Mouse (Mus musculus) myocyte (in vitro differentiated cells): Measurements from ENCODE around the gene Timm13. TPM values are rescaled to one million over a fixed set of nuclear protein-coding genes. Genes with fewer than 3 reads are reported as not detected.

Experiments
- H3K27me3 ChIP-seq: one replicate; pipeline ENCODE4 v1.6.1; 2011; ENCODE audit not compliant: control insufficient read depth, insufficient read depth, insufficient read length
- H3K36me3 ChIP-seq: one replicate; pipeline ENCODE4 v1.6.1; 2011; ENCODE audit not compliant: control insufficient read depth, insufficient read depth
- H3K4me2 ChIP-seq: one replicate; pipeline ENCODE4 v1.6.1; 2011; ENCODE audit warnings: low read depth, control low read depth
- H3K4me3 ChIP-seq: one replicate; pipeline ENCODE4 v1.5.1; 2011; ENCODE audit warnings: mild to moderate bottlenecking, control low read depth, moderate library complexity
- H3K79me2 ChIP-seq: one replicate; pipeline ENCODE4 v1.6.1; 2011; ENCODE audit not compliant: control insufficient read depth, insufficient read depth
- H3ac ChIP-seq: one replicate; pipeline ENCODE4 v1.6.1; 2011; ENCODE audit not compliant: control insufficient read depth, insufficient read length
- CEBPB ChIP-seq: IDR thresholded peaks from 2 replicates; pipeline ENCODE4 v1.6.1; 2011; ENCODE audit warnings: mild to moderate bottlenecking, moderate library complexity; ENCODE audit not compliant: poor library complexity, insufficient read depth, severe bottlenecking
- E2F4 ChIP-seq: IDR thresholded peaks from one replicate; pipeline ENCODE4 v1.6.1; 2011; ENCODE audit warnings: mild to moderate bottlenecking, control low read depth, moderate library complexity; ENCODE audit not compliant: insufficient read depth
- MAX ChIP-seq: IDR thresholded peaks from one replicate; pipeline ENCODE4 v1.6.1; 2011; ENCODE audit warnings: low read depth, mild to moderate bottlenecking, control low read depth
- MYOD1 ChIP-seq, 3 experiments: IDR thresholded peaks; one replicate each; pipeline ENCODE4 v1.6.1; 2011; ENCODE audit warnings: control low read depth in 2 of 3, low read depth in 2 of 3, mild to moderate bottlenecking in 2 of 3, moderate library complexity in 1 of 3; ENCODE audit not compliant: insufficient read length in 2 of 3, control insufficient read depth in 1 of 3
- MYOG ChIP-seq, 3 experiments: IDR thresholded peaks; one replicate each; pipeline ENCODE4 v1.6.1; 2011; ENCODE audit warnings: control low read depth in 2 of 3, low read depth in 2 of 3, mild to moderate bottlenecking in 2 of 3; ENCODE audit not compliant: insufficient read length in 2 of 3, control insufficient read depth in 1 of 3, insufficient read depth in 1 of 3
- POLR2A ChIP-seq: IDR thresholded peaks from one replicate; pipeline ENCODE4 v1.6.1; 2011; ENCODE audit warnings: low read depth, mild to moderate bottlenecking, control low read depth, moderate library complexity; ENCODE audit not compliant: insufficient read length
- POLR2AphosphoS2 ChIP-seq: IDR thresholded peaks from one replicate; pipeline ENCODE4 v1.6.1; 2011; ENCODE audit warnings: low read depth, control low read depth; ENCODE audit not compliant: insufficient read length
- REST ChIP-seq: IDR thresholded peaks from one replicate; pipeline ENCODE4 v1.6.1; 2011; ENCODE audit warnings: mild to moderate bottlenecking, control low read depth, moderate library complexity; ENCODE audit not compliant: insufficient read depth, insufficient read length
- SRF ChIP-seq: IDR thresholded peaks from one replicate; pipeline ENCODE4 v1.6.1; 2011; ENCODE audit warnings: low read depth; ENCODE audit not compliant: control insufficient read depth, insufficient read length
- TCF12 ChIP-seq: IDR thresholded peaks from one replicate; pipeline ENCODE4 v1.6.1; 2011; ENCODE audit warnings: mild to moderate bottlenecking, control low read depth; ENCODE audit not compliant: poor library complexity, insufficient read depth, severe bottlenecking
- TCF3 ChIP-seq: IDR thresholded peaks from one replicate; pipeline ENCODE4 v1.6.1; 2011; ENCODE audit warnings: low read depth, control low read depth; ENCODE audit not compliant: insufficient read length
- USF1 ChIP-seq: IDR thresholded peaks from one replicate; pipeline ENCODE4 v1.6.1; 2011; ENCODE audit warnings: low read depth, mild to moderate bottlenecking, control low read depth, moderate library complexity
- polyA plus RNA-seq: library from polyadenylated mRNA; unstranded; fragments of >200 nt; fragmentation: generic; extraction: Trizol; gene quantifications from one replicate; pipeline ENCODE4 v1.2.1, GENCODE M21; 2012; ENCODE audit warnings: missing spikeins

The Timm13 gene
- polyA plus RNA-seq, 1 experiment = 225 TPM

DNA sequence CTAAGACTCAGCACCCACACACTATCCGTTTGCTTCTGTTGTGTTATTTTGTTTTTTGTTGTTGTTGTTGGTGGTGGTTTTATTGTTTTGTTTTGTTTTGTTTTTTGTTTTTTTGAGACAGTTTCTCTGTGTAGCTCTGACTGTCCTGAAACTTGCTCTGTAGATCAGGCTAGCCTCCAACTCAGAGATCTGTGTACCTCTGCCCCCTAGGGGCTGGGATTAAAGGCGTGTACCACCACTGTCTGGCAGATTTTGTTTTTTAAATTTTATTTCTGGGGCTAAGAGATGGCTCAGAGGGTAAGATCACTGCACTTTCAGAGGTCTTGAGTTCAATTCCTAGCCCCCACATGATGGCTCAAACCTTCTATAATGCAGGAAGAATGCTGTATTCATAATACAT lies 19.9 kb downstream of the Timm13 start:
- Histone ChIP-seq H3K4me2 (no peak overlapping the region), H3K36me3 (no peaks in the 10 kb centered on the region), H3K27me3 (no peaks in the 10 kb centered on the region), H3K4me3 (no peak overlapping the region), H3K79me2 (no peaks in the 10 kb centered on the region), H3ac (no peak overlapping the region)
- TF ChIP-seq E2F4 (no peak), POLR2AphosphoS2 (no peak), USF1 (no peak), TCF3 (no peak), MAX (no peak), TCF12 (no peak), POLR2A (no peak), CEBPB (no peak), MYOG (IDR thresholded peaks at IDR 0.05; ENCODE audit: control insufficient read depth in 1 of 3, insufficient read depth in 1 of 3, insufficient read length in 2 of 3, low read depth in 2 of 3) (no peak), REST (no peak), MYOD1 (IDR thresholded peaks at IDR 0.05; ENCODE audit: control insufficient read depth in 1 of 3, insufficient read length in 2 of 3, low read depth in 2 of 3) (no peak), SRF (no peak)

DNA sequence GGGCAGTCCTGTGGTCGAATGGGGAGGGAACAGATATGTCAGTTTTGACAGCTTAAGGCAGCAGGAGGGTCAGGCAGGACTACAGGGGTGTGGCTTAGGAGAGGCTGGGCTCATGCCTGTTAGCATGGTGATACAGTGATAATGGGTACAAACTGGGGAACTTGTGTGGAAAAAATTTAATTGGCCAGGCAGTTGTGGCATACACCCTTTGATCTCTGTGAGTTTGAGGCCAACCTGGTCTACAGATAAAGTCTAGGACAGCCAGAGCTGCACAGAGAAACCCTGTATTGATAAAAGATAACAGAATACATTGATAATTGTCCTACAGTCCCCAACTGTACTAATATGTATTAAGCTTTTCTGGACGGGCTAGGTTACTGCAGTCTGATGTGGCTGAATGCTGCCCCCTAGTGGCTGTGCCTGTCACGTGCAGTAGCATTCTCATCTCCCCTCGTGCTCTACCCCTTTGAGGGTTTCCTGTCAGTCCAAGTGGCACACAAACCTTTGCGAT lies 20.6 kb downstream of the Timm13 start:
- H3ac ChIP-seq = no peak overlapping the region
- H3K36me3 ChIP-seq = no peaks in the 10 kb centered on the region
- no peak overlapping the region for H3K4me3 ChIP-seq
- H3K79me2 ChIP-seq = no peaks in the 10 kb centered on the region
- TF ChIP-seq TCF12 = no peak
- TF ChIP-seq TCF3 = no peak
- no peak for TF ChIP-seq POLR2AphosphoS2
- no peak for TF ChIP-seq POLR2A
- peak; percentile 35 for TF ChIP-seq MAX
- no peak for TF ChIP-seq E2F4
- TF ChIP-seq MYOD1 (IDR thresholded peaks at IDR 0.05; ENCODE audit: control insufficient read depth in 1 of 3, insufficient read length in 2 of 3, low read depth in 2 of 3) = peak in 1 of 3 experiments; percentile 7
- TF ChIP-seq SRF = no peak
- TF ChIP-seq REST = no peak
- no peak for TF ChIP-seq MYOG (IDR thresholded peaks at IDR 0.05; ENCODE audit: control insufficient read depth in 1 of 3, insufficient read depth in 1 of 3, insufficient read length in 2 of 3, low read depth in 2 of 3)
- TF ChIP-seq USF1 = peak; percentile 70
- no peak for TF ChIP-seq CEBPB
- no peak overlapping the region for H3K4me2 ChIP-seq
- H3K27me3 ChIP-seq = no peaks in the 10 kb centered on the region

DNA sequence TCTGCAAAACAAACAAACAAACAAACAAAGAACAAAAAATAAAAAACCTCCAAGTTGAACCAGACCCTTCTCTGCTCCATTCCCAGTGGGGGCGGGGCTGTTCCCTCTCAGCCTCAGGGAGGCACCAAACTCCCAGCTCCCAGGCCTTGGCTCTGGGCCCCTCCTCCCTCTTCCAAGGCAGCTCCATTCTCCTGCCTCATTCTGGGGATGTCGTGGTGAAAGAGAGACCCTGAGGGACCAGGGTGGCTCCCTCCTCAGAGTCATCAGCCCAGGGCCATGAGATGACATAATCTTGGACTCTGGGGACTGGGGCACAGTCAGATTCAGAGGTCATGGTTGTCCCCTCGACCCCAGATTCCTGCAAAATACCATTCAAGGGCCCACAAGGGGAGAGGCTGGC lies 24.2 kb downstream of the Timm13 start:
- TF ChIP-seq MYOG (IDR thresholded peaks at IDR 0.05; ENCODE audit: control insufficient read depth in 1 of 3, insufficient read depth in 1 of 3, insufficient read length in 2 of 3, low read depth in 2 of 3) = no peak
- TF ChIP-seq POLR2A = no peak
- no peak for TF ChIP-seq MAX
- no peak for TF ChIP-seq POLR2AphosphoS2
- no peak for TF ChIP-seq E2F4
- TF ChIP-seq REST = no peak
- peaks cover 10% of the 10 kb centered on the region for H3K27me3 ChIP-seq
- H3K36me3 ChIP-seq = no peaks in the 10 kb centered on the region
- no peaks in the 10 kb centered on the region for H3K79me2 ChIP-seq
- H3ac ChIP-seq = no peak overlapping the region
- no peak overlapping the region for H3K4me3 ChIP-seq
- H3K4me2 ChIP-seq = no peak overlapping the region

DNA sequence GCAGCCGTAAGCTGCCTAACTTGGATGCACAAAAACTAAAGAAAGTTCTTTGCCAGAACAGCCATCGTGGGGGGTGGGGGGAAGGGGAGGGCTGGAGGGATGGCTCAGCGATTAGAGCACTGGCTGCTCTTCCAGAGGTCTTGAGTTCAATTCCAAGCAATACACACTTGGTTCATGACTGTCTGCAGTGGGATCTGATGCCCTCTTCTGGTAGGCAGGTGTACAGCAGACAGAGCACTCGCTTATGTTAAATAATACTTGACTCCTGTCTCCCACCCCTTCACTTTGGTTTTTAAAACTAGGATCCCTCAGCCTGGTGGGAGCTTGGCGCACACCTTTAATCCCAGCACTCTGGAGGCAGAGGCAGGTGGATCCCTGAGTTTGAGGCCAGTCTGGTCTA lies 24.7 kb downstream of the Timm13 start:
- TF ChIP-seq POLR2AphosphoS2 (no peak), TCF3 (no peak), POLR2A (no peak), REST (no peak), SRF (no peak), MYOG (IDR thresholded peaks at IDR 0.05; ENCODE audit: control insufficient read depth in 1 of 3, insufficient read depth in 1 of 3, insufficient read length in 2 of 3, low read depth in 2 of 3) (no peak), MYOD1 (IDR thresholded peaks at IDR 0.05; ENCODE audit: control insufficient read depth in 1 of 3, insufficient read length in 2 of 3, low read depth in 2 of 3) (no peak), E2F4 (no peak)
- peaks cover 12% of the 10 kb centered on the region for H3K27me3 ChIP-seq
- no peaks in the 10 kb centered on the region for H3K79me2 ChIP-seq
- no peak overlapping the region for H3K4me2 ChIP-seq
- H3K36me3 ChIP-seq = no peaks in the 10 kb centered on the region
- H3ac ChIP-seq = no peak overlapping the region
- no peak overlapping the region for H3K4me3 ChIP-seq

DNA sequence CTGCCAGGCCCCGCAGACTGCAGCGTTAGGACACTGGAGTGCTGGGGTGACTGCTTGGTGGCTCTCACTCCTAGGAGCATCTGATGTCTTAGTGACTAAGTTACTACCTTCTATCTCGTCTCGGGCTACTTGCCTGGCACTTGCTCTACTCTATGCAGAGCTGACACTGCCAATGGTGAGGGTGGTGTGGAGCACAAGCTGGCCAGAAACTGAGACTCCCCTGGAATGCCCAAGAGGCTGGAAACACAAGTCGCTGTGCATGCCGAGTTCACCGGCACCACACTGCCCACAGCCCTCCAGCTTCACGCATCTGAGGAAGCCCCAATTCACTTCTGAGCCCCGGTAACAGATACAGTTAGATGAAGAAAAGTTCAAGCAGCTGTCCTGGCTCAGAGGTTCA lies 26.7 kb downstream of the Timm13 start:
- peaks cover 12% of the 10 kb centered on the region for H3K27me3 ChIP-seq
- TF ChIP-seq POLR2A = no peak
- TF ChIP-seq POLR2AphosphoS2 = no peak
- no peak for TF ChIP-seq MAX
- TF ChIP-seq MYOG (IDR thresholded peaks at IDR 0.05; ENCODE audit: control insufficient read depth in 1 of 3, insufficient read depth in 1 of 3, insufficient read length in 2 of 3, low read depth in 2 of 3) = no peak
- TF ChIP-seq USF1 = no peak
- no peak for TF ChIP-seq REST
- TF ChIP-seq TCF12 = no peak
- no peak for TF ChIP-seq SRF
- no peak for TF ChIP-seq MYOD1 (IDR thresholded peaks at IDR 0.05; ENCODE audit: control insufficient read depth in 1 of 3, insufficient read length in 2 of 3, low read depth in 2 of 3)
- no peak for TF ChIP-seq E2F4
- no peaks in the 10 kb centered on the region for H3K79me2 ChIP-seq
- H3K36me3 ChIP-seq = no peaks in the 10 kb centered on the region
- no peak overlapping the region for H3ac ChIP-seq
- H3K4me3 ChIP-seq = no peak overlapping the region
- H3K4me2 ChIP-seq = no peak overlapping the region
